Mouse (Mus musculus): ENCODE results near the gene Plxdc1. TPM values are rescaled to one million over a fixed set of nuclear protein-coding genes. Genes with fewer than 3 reads are reported as not detected.

The Plxdc1 gene
- polyA plus RNA-seq (2021; fragmentation: Nextera tagmentation), result 22.9 and 30.2 TPM in 2 replicates
- long read RNA-seq, experiment 1, transcript Plxdc1-201 (14 exons, 2,881 nt), result major isoform, 135 of 163 reads
- long read RNA-seq, experiment 1, transcript Plxdc1-203 (14 exons, 2,439 nt), result minor isoform, 5 of 163 reads
- long read RNA-seq, experiment 1, partial matches to known transcripts, result 8 of 163 reads
- long read RNA-seq, experiment 1, other reads (novel, unspliced or antisense), result 15 of 163 reads
- long read RNA-seq, experiment 2, transcript Plxdc1-201 (14 exons, 2,881 nt), result major isoform, 29 of 50 reads
- long read RNA-seq, experiment 2, partial matches to known transcripts, result 10 of 50 reads
- long read RNA-seq, experiment 2, other reads (novel, unspliced or antisense), result 10 of 50 reads

DNA sequence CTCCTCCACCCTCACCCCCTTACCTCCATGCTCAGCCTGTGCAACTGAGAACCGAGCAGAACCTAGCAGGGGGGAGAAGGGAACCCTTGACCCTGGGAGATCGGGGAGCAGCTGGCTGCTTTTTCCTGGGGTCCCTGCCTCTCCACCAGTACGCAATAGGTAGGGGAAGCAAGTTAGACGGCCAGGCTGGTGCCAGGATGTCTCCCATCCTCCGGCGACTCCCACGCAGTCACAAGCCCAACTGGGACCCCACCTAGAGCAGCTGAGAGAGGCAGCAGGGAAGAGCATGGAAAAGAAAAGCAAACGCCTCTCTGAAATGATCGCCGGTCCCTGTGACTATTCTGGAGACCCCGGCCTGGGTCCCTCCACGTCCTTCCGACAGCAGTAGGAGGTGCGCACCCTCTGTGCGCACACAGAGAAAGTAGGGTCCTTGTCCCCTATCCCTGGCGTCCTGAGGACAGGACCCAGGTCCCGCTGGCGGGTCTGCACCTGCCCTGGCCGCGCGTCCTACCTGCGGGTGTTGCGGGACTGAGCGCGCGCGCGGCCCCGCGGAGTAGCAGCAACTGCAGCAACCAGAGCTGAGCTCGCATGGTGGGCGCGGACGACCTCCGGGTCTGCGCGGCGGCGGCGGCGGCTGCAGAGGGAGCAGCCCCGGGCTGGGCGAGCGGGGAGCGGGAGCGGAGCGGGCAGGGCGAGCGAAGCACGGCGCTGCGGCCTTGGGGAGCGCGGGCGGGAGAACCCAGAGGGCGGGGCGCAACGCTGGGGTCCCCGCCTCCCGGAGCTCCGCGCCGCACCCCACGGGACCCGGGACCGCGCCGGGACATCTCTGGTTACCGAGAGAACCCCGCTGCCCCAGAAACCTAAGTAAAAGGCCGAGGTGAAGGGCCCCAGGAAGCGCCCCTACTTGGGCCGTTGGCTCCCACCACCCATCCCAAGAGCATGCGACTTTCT is at the start of gene Plxdc1:
Gene Plxdc1 (minus strand): TSS at position 718 of the 951 bp plus-strand sequence.

DNA sequence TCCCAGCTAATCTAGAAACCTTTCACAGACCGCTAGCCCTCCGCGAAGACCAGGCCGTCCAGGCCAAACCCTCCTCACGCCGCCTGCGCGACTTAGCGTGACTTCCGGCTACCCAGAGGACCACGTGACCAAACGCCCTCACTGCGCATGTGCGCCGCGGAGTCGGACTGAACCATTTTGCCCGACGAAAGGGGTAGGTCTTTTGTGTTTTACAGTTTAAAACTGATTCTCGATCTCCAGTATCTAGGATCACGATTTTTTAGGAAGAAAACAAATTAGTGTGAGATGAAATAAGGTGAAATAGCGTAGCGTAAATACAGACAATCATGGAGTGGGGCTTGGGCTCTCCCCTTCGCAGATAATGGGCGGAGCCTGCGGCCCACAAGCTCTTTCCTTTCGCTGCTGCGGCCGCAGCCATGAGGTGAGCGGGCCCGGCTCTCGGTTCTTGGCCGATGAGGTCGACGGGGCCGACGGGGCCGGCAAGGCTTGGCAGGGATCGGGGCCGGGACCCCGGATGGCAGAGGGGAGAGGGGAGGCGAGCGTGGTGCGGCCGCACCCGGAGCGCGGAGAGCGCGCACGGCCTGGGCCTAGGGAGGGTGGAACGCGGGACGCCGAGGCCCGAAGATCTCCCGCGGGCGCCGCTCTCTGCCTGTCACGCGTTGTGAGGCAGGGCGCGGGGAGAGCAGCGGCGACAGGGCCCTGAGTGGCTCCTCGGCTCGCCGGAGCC is 40.5 kb upstream of the Plxdc1 start, which contains the start of gene Rpl19:
Gene Rpl19 (plus strand): TSS at position 141 of the 727 bp plus-strand sequence.

DNA sequence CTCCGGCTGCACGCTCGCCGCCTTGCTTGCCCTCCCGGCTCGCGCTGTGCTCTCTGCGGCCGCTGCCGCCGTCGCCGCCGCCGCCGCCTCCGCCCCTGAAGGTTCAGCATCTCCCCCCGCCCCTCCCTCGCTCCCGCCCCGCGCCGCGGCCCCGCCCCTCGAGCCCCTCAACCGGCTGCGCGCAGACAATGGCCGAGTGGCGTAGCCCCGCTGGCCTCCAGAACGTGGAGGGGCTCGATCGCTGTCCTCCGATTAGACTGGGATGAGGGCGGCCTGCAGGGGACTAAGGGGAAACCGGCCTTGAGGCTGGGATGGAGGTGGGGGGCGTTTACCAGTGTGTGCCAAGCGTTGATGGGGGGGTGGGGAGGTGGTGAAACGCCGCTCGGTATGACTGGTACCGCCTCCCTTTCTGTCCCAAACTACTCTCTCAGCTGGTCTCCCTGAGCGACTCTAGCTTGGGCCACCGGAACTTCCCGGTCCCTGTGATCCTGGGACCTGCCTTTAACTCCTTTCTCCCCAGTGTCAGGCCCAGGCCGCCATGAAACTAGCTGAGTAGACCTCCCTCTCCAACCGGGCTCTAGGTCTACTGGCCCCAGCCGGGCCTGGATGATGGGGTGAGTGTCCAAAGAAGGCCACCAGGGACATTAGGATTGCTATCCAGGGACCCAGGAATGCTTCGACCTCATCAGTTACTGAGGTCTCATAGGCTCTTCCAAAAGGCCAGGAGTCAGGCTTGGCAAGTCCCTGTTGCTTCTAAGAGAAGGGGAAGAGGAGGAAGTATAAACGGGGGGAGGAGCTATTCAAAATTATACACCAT is 36.5 kb upstream of the Plxdc1 start, which contains the start of gene Cacnb1:
Gene Cacnb1 (minus strand): TSS at position 480 of the 817 bp plus-strand sequence.

DNA sequence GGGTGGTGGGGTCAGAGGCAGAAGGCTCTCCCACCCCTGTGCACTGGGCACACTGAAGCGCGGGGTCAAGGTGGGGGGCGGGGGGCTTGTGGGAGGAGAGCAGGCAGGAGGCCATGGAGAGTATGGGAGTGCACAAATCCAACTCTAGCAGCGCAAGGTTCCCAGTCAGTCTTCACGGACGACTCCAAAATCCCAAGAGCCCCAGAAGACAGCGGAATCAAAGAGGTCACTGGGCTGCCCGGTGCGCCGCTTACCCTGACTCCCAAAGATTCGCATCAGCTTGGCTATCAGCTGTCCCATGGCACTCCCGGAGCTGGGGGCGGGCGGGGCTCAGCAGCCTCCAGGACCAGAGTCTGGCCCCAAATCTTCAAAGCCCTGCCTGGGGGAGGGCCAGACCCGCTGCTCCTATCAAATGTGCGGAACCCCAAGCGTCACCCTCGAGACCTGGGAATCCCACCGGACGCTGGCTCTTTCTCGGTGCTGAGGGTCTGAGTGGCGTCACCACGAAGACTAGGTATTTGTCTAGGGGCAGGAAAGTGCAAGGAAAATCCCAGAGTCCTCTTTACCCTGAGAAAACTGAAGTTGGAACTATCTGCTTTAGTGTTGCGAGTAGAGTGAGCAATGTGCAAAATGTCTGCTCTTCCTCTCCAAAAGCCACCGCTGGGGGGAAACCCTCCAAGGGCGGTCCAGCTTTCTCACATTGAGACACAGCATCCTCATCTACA is 9.5 kb upstream of the Plxdc1 start, which contains the start of gene Arl5c:
Gene Arl5c (minus strand): TSS at position 618 of the 725 bp plus-strand sequence.

DNA sequence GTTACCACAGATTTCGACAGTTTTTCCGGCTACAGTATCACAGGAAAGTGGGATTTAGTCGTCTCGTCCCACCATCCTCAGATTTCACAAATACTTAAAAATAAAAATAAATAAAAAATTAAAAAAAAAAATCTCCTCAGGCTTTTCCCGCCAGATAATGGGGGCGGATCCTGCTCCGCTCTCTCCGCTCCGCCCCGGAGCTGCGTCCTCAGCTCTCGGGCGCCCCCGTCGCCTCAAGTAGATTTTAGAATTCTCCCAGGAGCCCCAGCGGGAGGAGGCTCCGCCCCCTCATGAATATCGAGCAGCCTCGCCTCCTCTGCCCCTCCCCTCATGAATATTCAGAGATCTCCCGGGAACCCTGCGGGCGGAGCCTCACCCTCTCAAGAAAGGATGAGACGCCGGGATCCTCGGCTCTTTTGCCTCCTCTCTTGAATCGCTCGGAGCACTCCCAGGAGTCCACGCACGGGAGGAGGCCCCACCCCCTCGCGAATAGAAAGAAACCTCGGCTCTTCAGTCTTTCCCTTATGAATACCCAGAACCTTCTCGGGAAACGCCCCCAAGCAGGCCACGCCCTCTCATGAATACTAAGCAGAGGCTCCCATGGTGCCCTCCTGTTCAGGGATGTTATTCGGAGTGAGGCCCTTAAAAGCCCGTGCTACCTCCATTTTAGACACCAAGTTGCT is 102.2 kb downstream of the Plxdc1 start, which contains the start of gene Fbxo47:
Gene Fbxo47 (minus strand): TSS at position 237 of the 683 bp plus-strand sequence.

Other genes starting within 250 kb of the Plxdc1 start
- gene Pip4k2b, start 241.7 kb downstream of the Plxdc1 start, polyA plus RNA-seq (2021; fragmentation: Nextera tagmentation), result 2.9 and 3.2 TPM in 2 replicates
- 7.0 and 7.1 TPM in 2 replicates for gene Cwc25, start 219.9 kb downstream of the Plxdc1 start, polyA plus RNA-seq (2021; fragmentation: Nextera tagmentation)
- 0.40 TPM in 1 of 2 replicates, not detected in the other for gene 1700001P01Rik, start 210.5 kb downstream of the Plxdc1 start, polyA plus RNA-seq (2021; fragmentation: Nextera tagmentation)
- 578 and 861 TPM in 2 replicates for gene Rpl23, start 204.0 kb downstream of the Plxdc1 start, polyA plus RNA-seq (2021; fragmentation: Nextera tagmentation)
- 49.7 and 74.1 TPM in 2 replicates for gene Lasp1, start 187.4 kb downstream of the Plxdc1 start, polyA plus RNA-seq (2021; fragmentation: Nextera tagmentation)
- 92.0 and 101 TPM in 2 replicates for gene B230217C12Rik, start 145.7 kb downstream of the Plxdc1 start, polyA plus RNA-seq (2021; fragmentation: Nextera tagmentation)
- 1.6 and 2.0 TPM in 2 replicates for gene Fbxo47, start 102.3 kb downstream of the Plxdc1 start, polyA plus RNA-seq (2021; fragmentation: Nextera tagmentation)
- gene Arl5c, start 9.7 kb upstream of the Plxdc1 start, polyA plus RNA-seq (2021; fragmentation: Nextera tagmentation), result 7.6 and 9.7 TPM in 2 replicates
- 35.4 and 44.8 TPM in 2 replicates for gene Cacnb1, start 36.6 kb upstream of the Plxdc1 start, polyA plus RNA-seq (2021; fragmentation: Nextera tagmentation)
- gene Rpl19, start 40.3 kb upstream of the Plxdc1 start, polyA plus RNA-seq (2021; fragmentation: Nextera tagmentation), result 2,408 and 2,474 TPM in 2 replicates
- gene Stac2, start 67.0 kb upstream of the Plxdc1 start, polyA plus RNA-seq (2021; fragmentation: Nextera tagmentation), result 7.4 and 15.2 TPM in 2 replicates
- 5.1 and 7.8 TPM in 2 replicates for gene Fbxl20, start 164.0 kb upstream of the Plxdc1 start, polyA plus RNA-seq (2021; fragmentation: Nextera tagmentation)
- gene Med1, start 206.8 kb upstream of the Plxdc1 start, polyA plus RNA-seq (2021; fragmentation: Nextera tagmentation), result 29.4 and 30.7 TPM in 2 replicates
- gene Cdk12, start 216.6 kb upstream of the Plxdc1 start, polyA plus RNA-seq (2021; fragmentation: Nextera tagmentation), result 2.5 and 2.9 TPM in 2 replicates